Mouse (Mus musculus) liver, embryonic 13.5 days (tissue): ENCODE data around the gene Smyd3. TPM values are rescaled to one million over a fixed set of nuclear protein-coding genes. Genes with fewer than 3 reads are reported as not detected.

Source experiments
- ATAC-seq: fragments of 200-750 bp; cut with Nextera tagmentation; 2 replicates; pipeline ENCODE4 v1.8.0; 2017; ENCODE audit warnings: low read depth, mild to moderate bottlenecking, moderate number of reproducible peaks, moderate library complexity
- DNase-seq: peaks from one replicate; pipeline ENCODE4 v3.0.0; 2022
- H3K27ac ChIP-seq: fragments of 300-500 bp; sonication (generic); 2 replicates; pipeline ENCODE4 v1.5.1; 2015; ENCODE audit warnings: moderate library complexity, mild to moderate bottlenecking, inconsistent platforms
- H3K27me3 ChIP-seq: fragments of 300-500 bp; sonication (generic); 2 replicates; pipeline ENCODE4 v1.6.1; 2015; ENCODE audit warnings: mild to moderate bottlenecking, inconsistent platforms
- H3K36me3 ChIP-seq: fragments of 300-500 bp; sonication (generic); 2 replicates; pipeline ENCODE4 v1.6.1; 2015; ENCODE audit warnings: mild to moderate bottlenecking, inconsistent platforms
- H3K4me1 ChIP-seq: fragments of 300-500 bp; sonication (generic); replicated peaks from 2 replicates; pipeline ENCODE4 v1.6.1; 2015; ENCODE audit warnings: inconsistent platforms
- H3K4me2 ChIP-seq: fragments of 300-500 bp; sonication (generic); 2 replicates; pipeline ENCODE4 v1.6.1; 2015; ENCODE audit warnings: inconsistent platforms, mild to moderate bottlenecking, moderate library complexity
- H3K4me3 ChIP-seq: fragments of 300-500 bp; sonication (generic); replicated peaks from 2 replicates; pipeline ENCODE4 v1.5.1; 2015; ENCODE audit warnings: mild to moderate bottlenecking, inconsistent platforms
- H3K9ac ChIP-seq: fragments of 300-500 bp; sonication (generic); 2 replicates; pipeline ENCODE4 v1.6.1; 2015; ENCODE audit warnings: mild to moderate bottlenecking, inconsistent platforms
- H3K9me3 ChIP-seq: fragments of 300-500 bp; sonication (generic); replicated peaks from 2 replicates; pipeline ENCODE4 v1.6.1; 2016; ENCODE audit warnings: inconsistent platforms
- WGBS: fragments of 180-500 bp; shearing (Covaris S2); methylation state at CpG from one replicate; pipeline ENCODE4 v1.1.7; 2015; ENCODE audit not compliant: insufficient replicate concordance; 5-methylcytosine and 5-hydroxymethylcytosine counted together
- polyA plus RNA-seq: library from polyadenylated mRNA; unstranded; fragments of >200 nt; fragmentation: Nextera tagmentation; extraction: Ambion mirVana; gene quantifications from 2 replicates; pipeline ENCODE4 v1.2.1, GENCODE M21; 2015

Smyd3 gene
- polyA plus RNA-seq, 1 experiment from 2014 or later = 6.6 TPM

DNA sequence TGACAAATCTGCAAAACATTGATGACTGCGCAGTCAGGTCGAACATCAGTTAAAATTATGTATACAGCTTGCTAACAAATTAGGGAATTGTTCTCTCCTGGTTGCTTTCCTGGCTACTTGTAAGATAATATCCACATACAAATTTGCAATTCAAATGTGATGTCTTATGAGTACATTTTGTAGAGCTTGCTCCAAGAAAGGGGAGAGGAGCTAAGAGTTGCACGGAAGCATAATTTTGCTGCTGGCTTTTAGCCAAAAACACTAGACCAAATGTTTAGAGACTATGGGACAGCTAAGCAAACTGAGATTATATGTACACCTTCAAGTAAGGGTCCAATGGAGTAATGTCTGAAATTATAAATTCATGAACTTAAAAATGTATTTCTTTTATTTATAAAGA is 146.7 kb downstream of the Smyd3 start:
- 82% methylated on average over 3 of the region's 3 CpGs for WGBS
- Histone ChIP-seq H3K4me1 (no peaks in the 10 kb centered on the region), H3K36me3 (no peaks in the 10 kb centered on the region), H3K9ac (no peak overlapping the region), H3K9me3 (no peaks in the 10 kb centered on the region), H3K4me2 (no peak overlapping the region), H3K4me3 (no peak overlapping the region), H3K27ac (no peak overlapping the region), H3K27me3 (no peaks in the 10 kb centered on the region)
- DNase-seq (no peak), ATAC-seq (no peak)

GRCm38 (mm10) chr1:179368426-179369010 is 149.3 kb downstream of the Smyd3 start:
- 72% methylated on average over 3 of the region's 3 CpGs for WGBS
- H3K4me3 ChIP-seq = no peak overlapping the region

GRCm38 (mm10) chr1:179361481-179362466 is 156.1 kb downstream of the Smyd3 start:
- Histone ChIP-seq H3K36me3 (no peaks in the 10 kb centered on the region), H3K9ac (no peak overlapping the region), H3K4me1 (no peaks in the 10 kb centered on the region), H3K9me3 (no peaks in the 10 kb centered on the region), H3K27ac (no peak overlapping the region), H3K27me3 (no peaks in the 10 kb centered on the region), H3K4me3 (no peak overlapping the region), H3K4me2 (no peak overlapping the region)
- 58% methylated on average over 8 of the region's 8 CpGs for WGBS
- no peak for ATAC-seq
- DNase-seq = no peak

More at GRCm38 (mm10) chr1:179368426-179369010, 149.3 kb downstream of the Smyd3 start:
- Histone ChIP-seq H3K9ac (no peak overlapping the region), H3K36me3 (no peaks in the 10 kb centered on the region), H3K27ac (no peak overlapping the region), H3K27me3 (no peaks in the 10 kb centered on the region), H3K4me1 (no peaks in the 10 kb centered on the region), H3K9me3 (no peaks in the 10 kb centered on the region), H3K4me2 (no peak overlapping the region)
- ATAC-seq (no peak), DNase-seq (no peak)

- 53% methylated on average over 2 of the region's 2 CpGs for WGBS
- Histone ChIP-seq H3K4me1 (no peaks in the 10 kb centered on the region), H3K9me3 (no peaks in the 10 kb centered on the region), H3K9ac (no peak overlapping the region), H3K27ac (no peak overlapping the region), H3K4me2 (no peak overlapping the region), H3K36me3 (no peaks in the 10 kb centered on the region), H3K4me3 (no peak overlapping the region), H3K27me3 (no peaks in the 10 kb centered on the region)
- DNase-seq (no peak), ATAC-seq (no peak)
Observed at GRCm38 (mm10) chr1:179357111-179357510, 160.7 kb downstream of the Smyd3 start.

DNA sequence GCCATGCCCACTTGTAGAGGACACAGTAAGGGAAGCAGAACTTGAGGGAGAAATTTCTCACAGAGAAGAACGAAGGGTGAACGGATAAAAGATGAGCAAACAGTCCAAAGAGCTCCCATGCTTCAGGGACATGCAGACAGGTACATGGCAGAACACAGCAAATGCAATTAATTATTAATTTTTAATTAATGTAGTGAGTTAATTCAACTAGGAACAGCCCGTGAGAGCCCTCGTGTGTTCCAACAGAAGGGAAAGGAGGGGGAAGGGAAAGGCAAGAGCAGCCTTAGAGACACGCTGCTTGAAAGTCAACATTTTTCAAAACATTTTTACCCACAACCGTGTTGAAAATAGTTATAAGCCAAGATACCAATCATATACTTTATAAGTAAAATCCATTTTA is 163.6 kb downstream of the Smyd3 start:
- Histone ChIP-seq H3K4me3 (no peak overlapping the region), H3K9me3 (no peaks in the 10 kb centered on the region), H3K4me2 (no peak overlapping the region), H3K4me1 (no peaks in the 10 kb centered on the region), H3K27ac (no peak overlapping the region), H3K36me3 (no peaks in the 10 kb centered on the region), H3K27me3 (no peaks in the 10 kb centered on the region), H3K9ac (no peak overlapping the region)
- ATAC-seq (no peak), DNase-seq (no peak)
- 73% methylated on average over 6 of the region's 6 CpGs for WGBS

- Histone ChIP-seq H3K36me3 (no peaks in the 10 kb centered on the region), H3K9ac (no peak overlapping the region), H3K27ac (no peak overlapping the region), H3K27me3 (no peaks in the 10 kb centered on the region), H3K4me1 (no peaks in the 10 kb centered on the region), H3K9me3 (no peaks in the 10 kb centered on the region), H3K4me3 (no peak overlapping the region), H3K4me2 (no peak overlapping the region)
- ATAC-seq = no peak
- WGBS = 58% methylated on average over 2 of the region's 2 CpGs
- DNase-seq = no peak
Observed at GRCm38 (mm10) chr1:179345318-179345925, 172.4 kb downstream of the Smyd3 start.

DNA sequence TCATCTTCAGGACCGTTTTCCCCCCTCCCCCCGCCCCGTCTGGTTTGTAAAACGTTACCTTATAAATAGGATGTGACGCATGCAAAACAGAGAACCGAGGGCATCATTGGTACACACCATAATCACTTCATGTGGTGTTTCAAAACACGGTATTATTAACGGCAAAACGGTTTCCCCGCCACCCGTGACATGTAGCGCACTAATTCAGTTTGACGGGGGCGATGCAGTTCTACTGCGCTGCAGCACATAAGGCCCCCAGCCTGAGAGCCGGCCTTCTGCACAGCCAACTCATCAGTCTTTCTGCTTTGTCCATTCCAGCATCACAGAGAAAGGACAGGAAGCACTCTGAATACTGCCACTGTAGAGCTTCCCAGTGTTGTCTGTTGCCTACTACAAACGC is 174.4 kb downstream of the Smyd3 start:
- Histone ChIP-seq H3K9me3 (no peaks in the 10 kb centered on the region), H3K27ac (no peak overlapping the region), H3K4me3 (no peak overlapping the region), H3K4me1 (no peaks in the 10 kb centered on the region), H3K27me3 (no peaks in the 10 kb centered on the region), H3K4me2 (no peak overlapping the region), H3K9ac (no peak overlapping the region), H3K36me3 (no peaks in the 10 kb centered on the region)
- 87% methylated on average over 17 of the region's 17 CpGs for WGBS
- DNase-seq (no peak), ATAC-seq (no peak)

DNA sequence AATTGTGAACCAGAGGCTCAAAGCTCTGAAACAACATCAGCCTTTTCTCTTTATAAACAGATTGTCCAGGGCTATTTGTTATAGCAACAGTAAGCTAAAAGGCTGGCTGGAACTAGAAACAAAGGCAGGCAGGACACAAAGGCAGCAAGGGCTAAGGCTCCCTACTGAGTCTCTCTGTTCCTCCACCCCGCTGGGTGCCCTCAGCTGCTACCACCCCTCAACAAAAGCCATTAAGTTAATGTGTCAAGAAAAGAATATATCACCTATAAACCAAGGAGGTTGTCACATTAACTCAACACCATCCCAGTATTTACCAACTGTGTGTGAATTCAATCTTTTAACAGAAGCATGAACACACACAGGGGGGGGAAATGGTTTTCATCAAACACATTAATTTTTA is 176.3 kb downstream of the Smyd3 start:
- no peak overlapping the region for H3K4me2 ChIP-seq
- H3K9me3 ChIP-seq = no peaks in the 10 kb centered on the region
- WGBS = 75% methylated on average over 1 of the region's 1 CpGs
- no peak overlapping the region for H3K9ac ChIP-seq
- H3K27me3 ChIP-seq = no peaks in the 10 kb centered on the region
- H3K27ac ChIP-seq = no peak overlapping the region
- no peaks in the 10 kb centered on the region for H3K4me1 ChIP-seq
- H3K36me3 ChIP-seq = no peaks in the 10 kb centered on the region
- ATAC-seq (no peak), DNase-seq (no peak)
- H3K4me3 ChIP-seq = no peak overlapping the region

DNA sequence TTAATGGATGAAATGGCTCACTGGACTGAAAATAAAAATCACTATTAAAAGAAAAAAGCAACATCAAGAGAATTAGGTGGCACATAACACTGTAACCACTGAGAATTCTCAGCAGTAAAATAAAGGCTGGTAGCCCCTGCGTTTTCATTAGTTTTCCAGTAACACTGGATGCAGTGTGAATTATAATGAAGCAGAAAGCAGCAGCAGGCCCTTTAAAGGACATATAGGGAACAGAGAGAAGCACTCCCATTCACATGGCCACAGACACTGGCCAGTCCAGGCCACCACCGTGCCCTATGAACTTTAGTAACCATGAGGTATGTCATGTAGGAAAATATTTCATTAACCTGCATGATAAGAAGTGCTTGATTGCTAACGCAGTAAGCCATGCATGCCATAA is 178.8 kb downstream of the Smyd3 start:
- DNase-seq = no peak
- H3K9me3 ChIP-seq = no peaks in the 10 kb centered on the region
- no peaks in the 10 kb centered on the region for H3K36me3 ChIP-seq
- H3K4me2 ChIP-seq = no peak overlapping the region
- ATAC-seq = no peak
- WGBS = 73% methylated on average over 3 of the region's 3 CpGs
- H3K27ac ChIP-seq = no peak overlapping the region
- H3K4me1 ChIP-seq = no peaks in the 10 kb centered on the region
- H3K4me3 ChIP-seq = no peak overlapping the region
- H3K9ac ChIP-seq = no peak overlapping the region
- H3K27me3 ChIP-seq = no peaks in the 10 kb centered on the region

- Histone ChIP-seq H3K27me3 (no peaks in the 10 kb centered on the region), H3K9ac (no peak overlapping the region), H3K9me3 (no peaks in the 10 kb centered on the region), H3K4me1 (no peaks in the 10 kb centered on the region), H3K27ac (no peak overlapping the region), H3K4me2 (no peak overlapping the region), H3K4me3 (no peak overlapping the region), H3K36me3 (no peaks in the 10 kb centered on the region)
- WGBS = 72% methylated on average over 5 of the region's 5 CpGs
- no peak for DNase-seq
- no peak for ATAC-seq
Observed at GRCm38 (mm10) chr1:179337529-179337928, 180.3 kb downstream of the Smyd3 start.

GRCm38 (mm10) chr1:179326965-179327308 is 190.9 kb downstream of the Smyd3 start:
- Histone ChIP-seq H3K9me3 (no peaks in the 10 kb centered on the region), H3K4me1 (no peaks in the 10 kb centered on the region), H3K27ac (no peak overlapping the region), H3K36me3 (no peaks in the 10 kb centered on the region), H3K9ac (no peak overlapping the region), H3K4me2 (no peak overlapping the region), H3K27me3 (no peaks in the 10 kb centered on the region), H3K4me3 (no peak overlapping the region)
- no peak for DNase-seq
- no peak for ATAC-seq
- 87% methylated on average over 3 of the region's 3 CpGs for WGBS
